Mouse (Mus musculus) small intestine, adult 2 months (tissue): ENCODE data around the gene Zbtb9. TPM values are rescaled to one million over a fixed set of nuclear protein-coding genes. Genes with fewer than 3 reads are reported as not detected.
"Not testable (repeated sequence)": the region's sequence is repeated elsewhere in the genome, so short reads cannot be mapped to it uniquely, and the experiment has no call there.

ENCODE experiments used
- H3K27ac ChIP-seq: fragments of 200-500 bp; 2 replicates; pipeline ENCODE4 v1.5.1; 2012; ENCODE audit warnings: low read depth, low read length, control low read depth, inconsistent platforms; ENCODE audit not compliant: insufficient read depth
- H3K27me3 ChIP-seq: fragments of 200-500 bp; 2 replicates; pipeline ENCODE4 v1.6.1; 2012; ENCODE audit warnings: mild to moderate bottlenecking, moderate library complexity, low read length, inconsistent platforms; ENCODE audit not compliant: control insufficient read depth, insufficient read depth
- H3K36me3 ChIP-seq: fragments of 200-500 bp; 2 replicates; pipeline ENCODE4 v1.6.1; 2012; ENCODE audit warnings: mild to moderate bottlenecking, low read length, control low read depth, inconsistent platforms; ENCODE audit not compliant: control insufficient read depth, insufficient read depth
- H3K4me1 ChIP-seq: fragments of 200-500 bp; 2 replicates; pipeline ENCODE4 v1.6.1; 2012; ENCODE audit warnings: low read length, inconsistent platforms, mixed read lengths; ENCODE audit not compliant: control insufficient read depth, insufficient read depth, insufficient read length
- H3K4me3 ChIP-seq: fragments of 200-500 bp; 2 replicates; pipeline ENCODE4 v1.5.1; 2012; ENCODE audit warnings: low read depth, mild to moderate bottlenecking, control low read depth, inconsistent platforms, low read length, moderate library complexity
- CTCF ChIP-seq: fragments of 200-500 bp; IDR thresholded peaks from 2 replicates; pipeline ENCODE4 v1.5.1; 2012; ENCODE audit warnings: low read depth, mild to moderate bottlenecking, control low read depth, inconsistent platforms, low read length, moderate library complexity, mixed read lengths; ENCODE audit not compliant: insufficient replicate concordance, insufficient read length; ENCODE audit errors: extremely low read depth
- POLR2A ChIP-seq: fragments of 200-500 bp; IDR thresholded peaks from 2 replicates; pipeline ENCODE4 v1.6.1; 2012; ENCODE audit warnings: low read depth, mild to moderate bottlenecking, control low read depth, inconsistent platforms, low read length, moderate library complexity
- WGBS: fragments of 180-500 bp; shearing (Covaris S2); methylation state at CpG from one replicate; pipeline ENCODE4 v1.1.7; 2018; 5-methylcytosine and 5-hydroxymethylcytosine counted together
- polyA plus RNA-seq: library from polyadenylated mRNA; depleted of rRNA; stranded (reverse); fragments of >200 nt; gene quantifications from 2 replicates; pipeline ENCODE4 v1.2.3, GENCODE M21; 2012

Gene Zbtb9
- polyA plus RNA-seq, 1 experiment: 9.1 TPM

DNA sequence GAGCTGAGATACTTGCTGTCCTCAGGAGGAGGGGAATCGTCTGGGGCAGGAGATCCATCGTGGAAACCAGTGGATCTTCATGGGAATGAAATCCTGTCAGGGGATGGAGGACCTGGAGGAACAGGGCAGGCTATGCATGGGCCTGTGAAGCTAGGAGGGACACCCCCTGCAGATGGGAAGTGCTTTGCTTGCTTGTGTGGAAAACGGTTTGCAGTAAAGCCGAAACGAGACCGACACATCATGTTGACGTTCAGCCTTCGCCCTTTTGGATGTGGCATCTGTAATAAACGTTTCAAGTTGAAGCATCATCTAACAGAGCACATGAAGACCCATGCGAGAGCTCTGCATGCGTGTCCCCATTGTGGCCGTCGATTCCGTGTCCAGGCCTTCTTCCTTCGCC is 1.6 kb downstream of the Zbtb9 start:
- WGBS: 88% methylated on average over 15 of the region's 15 CpGs

DNA sequence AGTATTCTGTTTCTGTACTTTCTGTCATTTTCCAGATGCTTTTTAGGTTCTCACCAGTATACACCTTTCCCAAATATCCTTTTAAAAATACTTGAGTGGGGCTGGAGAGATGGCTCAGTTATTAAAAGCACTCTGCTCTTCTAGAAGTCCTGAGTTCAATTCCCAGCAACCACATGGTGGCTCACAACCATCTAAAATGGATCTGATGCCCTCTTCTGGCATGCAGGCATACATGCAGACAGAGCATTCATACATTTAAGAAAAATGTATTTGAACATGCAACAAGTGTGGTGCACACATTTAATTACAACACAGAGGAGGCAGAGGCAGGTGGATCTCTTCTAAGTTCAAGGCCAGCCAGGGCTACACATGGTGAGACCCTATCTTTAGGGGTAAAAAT is 2.4 kb downstream of the Zbtb9 start:
- no peak for TF ChIP-seq POLR2A
- no peak for TF ChIP-seq CTCF
- H3K27me3 ChIP-seq: no peaks in the 10 kb centered on the region
- H3K4me1 ChIP-seq: peaks cover 5% of the 10 kb centered on the region
- no peak overlapping the region for H3K27ac ChIP-seq
- H3K4me3 ChIP-seq: no peak overlapping the region
- peaks cover 17% of the 10 kb centered on the region for H3K36me3 ChIP-seq

More for the DNA sequence above, 1.6 kb downstream of the Zbtb9 start:
- TF ChIP-seq CTCF (no peak), POLR2A (no peak)
- Histone ChIP-seq H3K4me1 (peaks cover 5% of the 10 kb centered on the region), H3K27ac (no peak overlapping the region), H3K27me3 (no peaks in the 10 kb centered on the region), H3K4me3 (no peak overlapping the region), H3K36me3 (peaks cover 17% of the 10 kb centered on the region)

DNA sequence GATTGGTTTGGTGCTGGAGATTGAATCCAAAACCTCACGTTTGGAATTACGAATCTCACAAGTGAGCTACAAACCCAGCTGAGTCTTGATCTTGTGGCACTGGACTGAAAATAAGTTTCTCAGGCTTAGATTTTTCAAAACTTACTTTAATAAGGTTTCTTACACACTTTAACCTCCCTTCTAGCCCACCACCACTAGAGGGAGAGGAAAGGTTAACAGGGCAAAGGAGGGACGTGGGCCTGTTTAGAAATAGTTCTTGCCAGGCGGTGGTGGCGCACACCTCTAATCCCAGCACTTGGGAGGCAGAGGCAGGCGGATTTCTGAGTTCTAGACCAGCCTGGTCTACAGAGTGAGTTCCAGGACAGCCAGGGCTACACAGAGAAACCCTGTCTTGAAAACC is 4.4 kb downstream of the Zbtb9 start:
- not testable (repeated sequence) for H3K27ac ChIP-seq, H3K4me1 ChIP-seq, H3K4me3 ChIP-seq, H3K27me3 ChIP-seq
- 92% methylated on average over 6 of the region's 6 CpGs for WGBS
- peaks cover 17% of the 10 kb centered on the region for H3K36me3 ChIP-seq

DNA sequence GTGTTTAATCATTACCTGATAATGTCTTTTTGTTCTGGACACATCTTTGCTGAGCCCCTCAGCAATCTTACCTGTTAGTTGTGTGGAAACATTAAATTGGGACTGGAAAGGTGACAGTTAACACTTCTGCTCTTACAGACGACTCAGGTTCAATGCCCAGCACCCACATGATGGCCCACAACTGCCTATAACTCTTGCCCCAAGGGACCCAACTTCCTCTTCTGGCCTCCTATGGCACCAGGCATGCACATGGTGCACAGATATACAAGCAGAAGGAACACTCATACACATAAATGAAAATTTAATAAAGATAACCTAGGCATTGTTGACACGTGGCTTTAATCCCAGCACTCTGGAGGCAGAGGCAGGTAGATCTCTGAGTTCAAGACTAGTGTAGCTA is 6.5 kb downstream of the Zbtb9 start:
- Histone ChIP-seq H3K27ac (no peak overlapping the region), H3K27me3 (no peaks in the 10 kb centered on the region), H3K36me3 (peaks cover 17% of the 10 kb centered on the region), H3K4me1 (no peaks in the 10 kb centered on the region), H3K4me3 (no peak overlapping the region)
- no peak for TF ChIP-seq CTCF
- no peak for TF ChIP-seq POLR2A
- 55% methylated on average over 2 of the region's 2 CpGs for WGBS

DNA sequence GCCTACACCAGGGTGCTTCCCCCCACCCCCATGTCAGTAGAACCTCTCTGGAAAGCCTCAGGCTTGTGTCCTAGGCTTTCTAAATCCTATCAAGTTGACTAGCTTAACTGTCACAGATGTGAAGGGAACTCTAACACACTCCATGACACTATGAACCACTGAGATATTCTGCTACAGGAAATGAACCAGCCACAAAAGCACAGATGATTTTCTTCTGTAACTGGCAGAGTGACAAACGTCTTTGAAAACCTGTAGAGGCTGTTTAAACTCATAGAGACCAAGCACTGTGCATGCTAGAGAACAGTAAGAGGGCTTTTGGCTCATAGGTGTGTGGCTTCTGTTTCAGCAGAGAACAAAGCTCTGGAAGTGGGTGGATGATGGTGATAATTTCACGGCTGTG is 8.1 kb downstream of the Zbtb9 start:
- Histone ChIP-seq H3K27ac (no peak overlapping the region), H3K36me3 (peaks cover 13% of the 10 kb centered on the region), H3K4me1 (no peaks in the 10 kb centered on the region), H3K4me3 (no peak overlapping the region), H3K27me3 (no peaks in the 10 kb centered on the region)
- WGBS: 44% methylated on average over 2 of the region's 2 CpGs
- TF ChIP-seq POLR2A (no peak), CTCF (no peak)

DNA sequence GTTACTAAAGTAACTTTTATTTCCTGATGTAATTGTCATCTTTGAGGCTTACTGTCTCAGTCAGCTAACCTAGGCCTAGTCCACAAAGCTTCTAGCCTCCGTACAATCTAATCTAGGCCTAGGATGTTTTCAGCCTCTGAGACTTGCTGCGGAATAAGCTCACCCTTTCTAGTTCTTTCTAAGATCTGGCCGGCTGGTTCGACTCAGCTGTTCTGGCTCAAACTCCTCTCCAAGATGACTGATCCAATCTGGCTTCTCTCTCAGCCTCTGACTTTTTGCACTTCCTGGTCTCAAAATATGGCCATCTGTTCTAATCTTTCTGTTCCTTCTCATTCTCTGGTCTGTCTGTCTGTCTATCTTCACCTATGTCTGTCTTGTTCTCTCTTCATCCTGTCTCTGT is 10.4 kb downstream of the Zbtb9 start:
- no peaks in the 10 kb centered on the region for H3K27me3 ChIP-seq
- H3K4me1 ChIP-seq: no peaks in the 10 kb centered on the region
- H3K4me3 ChIP-seq: no peak overlapping the region
- peaks cover 3% of the 10 kb centered on the region; the same call in 1 of the 2 replicates for H3K36me3 ChIP-seq
- H3K27ac ChIP-seq: no peak overlapping the region
- no peak for TF ChIP-seq CTCF
- TF ChIP-seq POLR2A: no peak
- 89% methylated on average over 4 of the region's 4 CpGs for WGBS

DNA sequence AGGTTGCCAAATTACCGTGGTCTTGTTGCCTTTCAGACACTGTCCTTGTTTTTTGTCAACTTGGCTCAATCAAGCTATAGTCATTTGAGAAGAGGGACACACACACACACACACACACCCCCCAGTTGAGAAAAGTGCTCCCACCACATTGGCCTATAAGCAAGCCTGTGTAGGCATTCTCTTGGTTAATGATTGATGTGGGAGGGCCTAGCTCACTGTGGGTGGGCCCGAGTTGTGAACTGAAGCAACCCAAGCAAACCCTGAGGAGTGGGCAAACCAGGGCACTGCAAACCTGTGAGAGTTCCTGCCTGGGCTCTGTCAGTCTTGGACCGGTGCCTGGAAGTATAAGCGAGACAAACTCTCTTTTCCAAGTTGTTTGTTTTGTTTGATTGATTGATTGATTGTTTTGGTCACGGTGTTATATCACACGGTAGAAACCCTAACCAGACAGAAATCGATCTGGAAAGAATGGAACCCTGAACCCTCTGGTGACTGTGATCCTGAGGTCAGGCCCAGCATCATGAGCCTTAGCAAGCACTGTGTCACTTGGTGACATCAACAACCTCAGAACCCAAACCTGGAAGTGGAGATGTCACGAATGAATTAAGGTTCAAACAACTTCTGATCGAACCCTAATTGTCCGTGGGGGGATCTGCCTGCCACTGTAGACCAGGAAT is 12.7 kb downstream of the Zbtb9 start:
- TF ChIP-seq CTCF (no peak), POLR2A (no peak)
- H3K27me3 ChIP-seq: no peaks in the 10 kb centered on the region
- no peak overlapping the region for H3K27ac ChIP-seq
- no peaks in the 10 kb centered on the region for H3K36me3 ChIP-seq
- H3K4me1 ChIP-seq: peaks cover 3% of the 10 kb centered on the region; the same call in 1 of the 2 replicates
- 53% methylated on average over 10 of the region's 10 CpGs for WGBS
- no peak overlapping the region for H3K4me3 ChIP-seq
